Mouse (Mus musculus): ENCODE data around the gene Hs3st3a1.

GRCm38 (mm10) chr11:64505924-64506323, 70.8 kb downstream of the Hs3st3a1 start:
- TF ChIP-seq CTCF (IDR thresholded peaks at IDR 0.05 in 2 of 3, conservative IDR thresholded peaks at IDR 0.05 in 1 of 3; ENCODE audit: control insufficient read depth in 1 of 3, insufficient read depth in 1 of 3, low read depth in 2 of 3, low read length in 3 of 3, poor library complexity in 1 of 3, severe bottlenecking in 1 of 3) (no peak), EP300 (IDR thresholded peaks at IDR 0.05; ENCODE audit: low read depth in 1 of 2, low read length in 2 of 2) (no peak), ZMIZ1 (IDR thresholded peaks at IDR 0.05; ENCODE audit: low read depth, low read length) (no peak), MYC (IDR thresholded peaks at IDR 0.05; ENCODE audit: low read depth, low read length) (no peak), POLR2A (IDR thresholded peaks at IDR 0.05; ENCODE audit: control insufficient read depth in 1 of 2, insufficient read depth in 1 of 2, low read depth in 1 of 2, low read length in 2 of 2, poor library complexity in 1 of 2) (no peak), GATA1 (IDR thresholded peaks at IDR 0.05; ENCODE audit: low read depth, low read length) (no peak)

Data from MEL (cell line).